Mouse (Mus musculus): ENCODE measurements around the gene Psme3.

GRCm38 (mm10) chr11:101302004-101302798 lies 13.8 kb upstream of the Psme3 start, which contains the start of gene Becn1:
- TF ChIP-seq CTCF (IDR thresholded peaks at IDR 0.05; ENCODE audit: low read depth, low read length) (peak; percentile 93), GATA1 (IDR thresholded peaks at IDR 0.05; ENCODE audit: borderline replicate concordance, low read length) (no peak)
